Mouse (Mus musculus) brain, embryonic 14.5 days (tissue): ENCODE measurements around the gene Galnt14.

Source experiments
- CTCF ChIP-seq: fragments of 200-500 bp; IDR thresholded peaks from 2 replicates; pipeline ENCODE4 v1.5.1; 2012; ENCODE audit warnings: inconsistent platforms, mild to moderate bottlenecking, moderate library complexity, borderline replicate concordance; ENCODE audit not compliant: insufficient read depth, insufficient read length; ENCODE audit errors: extremely low read depth
- POLR2A ChIP-seq: fragments of 200-500 bp; IDR thresholded peaks from 2 replicates; pipeline ENCODE4 v1.6.1; 2012; ENCODE audit warnings: mild to moderate bottlenecking, inconsistent platforms, borderline replicate concordance; ENCODE audit not compliant: poor library complexity, insufficient read depth, insufficient read length, severe bottlenecking; ENCODE audit errors: extremely low read depth

GRCm38 (mm10) chr17:73557101-73557500 lies 153.2 kb downstream of the Galnt14 start:
- TF ChIP-seq CTCF: no peak
- TF ChIP-seq POLR2A: no peak
